In genomic region chr16:4293259-4293658, GRCm38 (mm10) we compare ENCODE assay signal across 20 mouse cellular contexts.
"Had no signal": no experiment of that assay in that cellular context is flagged by ENCODE, and none has a peak within 500 bp of the region (broad histone marks: within the 10 kb centered on the region; RNA-seq: fewer than 3 reads in every experiment).

No protein-coding gene starts in this region.

- H3K27ac ChIP-seq: midbrain, embryonic 10.5 days; midbrain, embryonic 12.5 days; neural tube, embryonic 13.5 days; neural tube, embryonic 15.5 days; stomach, embryonic 15.5 days; stomach, postnatal 0 days had no signal

- DNase-seq: lung, adult 18-20 months; lung, embryonic 14.5 days; lung, postnatal 10 days; lung, postnatal 4 days; midbrain, embryonic 14.5 days; retina, postnatal 1 day; right cerebral cortex, adult 18-20 months; right cerebral cortex, postnatal 25 days; right cerebral cortex, postnatal 4 days; thymus, adult 2 months; thymus, postnatal 14 days; thymus, postnatal 36 days had no signal

- H3K4me1 ChIP-seq: midbrain, embryonic 10.5 days; midbrain, embryonic 12.5 days; neural tube, embryonic 13.5 days; neural tube, embryonic 15.5 days; stomach, embryonic 15.5 days had no signal

- H3K4me3 ChIP-seq: midbrain, embryonic 10.5 days; midbrain, embryonic 12.5 days; myocyte; neural tube, embryonic 13.5 days; neural tube, embryonic 15.5 days; stomach, embryonic 15.5 days had no signal

- H3K4me2 ChIP-seq: lung, embryonic 14.5 days; midbrain, embryonic 12.5 days; neural tube, embryonic 13.5 days; neural tube, embryonic 15.5 days; stomach, embryonic 15.5 days had no signal

- ATAC-seq: midbrain, embryonic 16.5 days had no signal

- H3K27me3 ChIP-seq: midbrain, embryonic 12.5 days; neural tube, embryonic 13.5 days; neural tube, embryonic 15.5 days; stomach, embryonic 15.5 days had no signal

- H3K36me3 ChIP-seq: midbrain, embryonic 10.5 days had no signal

- H3K9me3 ChIP-seq: midbrain, embryonic 10.5 days; midbrain, embryonic 12.5 days; neural tube, embryonic 13.5 days; neural tube, embryonic 15.5 days; stomach, embryonic 15.5 days had no signal

- H3K9ac ChIP-seq: lung, embryonic 14.5 days; midbrain, embryonic 12.5 days; neural tube, embryonic 13.5 days; neural tube, embryonic 15.5 days; stomach, embryonic 15.5 days had no signal
